Mouse (Mus musculus) thymus, postnatal 10 days (tissue): ENCODE measurements around the gene Tnrc6b.

Experiments
- DNase-seq, 2 experiments: peaks; one replicate each; pipeline ENCODE4 v3.0.0; 2021; ENCODE audit warnings: low spot score in 2 of 2

Gene Tnrc6b

GRCm38 (mm10) chr15:80710608-80711363 lies at the start of gene Tnrc6b:
TSS of gene Tnrc6b (plus strand) at chr15:80711313.
- peak; percentile 98 to 99 for DNase-seq

- no peak for DNase-seq
Measured at GRCm38 (mm10) chr15:80664444-80664843, 46.7 kb upstream of the Tnrc6b start.

GRCm38 (mm10) chr15:80671295-80672252 lies 39.5 kb upstream of the Tnrc6b start, which contains the start of gene Fam83f:
TSS of gene Fam83f (plus strand) at chr15:80671847.
- DNase-seq: no peak

GRCm38 (mm10) chr15:80672810-80673209 lies 38.3 kb upstream of the Tnrc6b start:
- no peak for DNase-seq

- DNase-seq: no peak
Measured at GRCm38 (mm10) chr15:80673337-80674095, 37.6 kb upstream of the Tnrc6b start.

GRCm38 (mm10) chr15:80674700-80675099 lies 36.4 kb upstream of the Tnrc6b start:
- no peak for DNase-seq

- DNase-seq: no peak
Measured at GRCm38 (mm10) chr15:80679515-80680215, 31.4 kb upstream of the Tnrc6b start.

- DNase-seq: no peak
Measured at GRCm38 (mm10) chr15:80680347-80681030, 30.6 kb upstream of the Tnrc6b start.

GRCm38 (mm10) chr15:80681466-80681881 lies 29.6 kb upstream of the Tnrc6b start:
- DNase-seq: peak; percentile 35 to 62

- DNase-seq: no peak
Measured at GRCm38 (mm10) chr15:80682343-80682742, 28.8 kb upstream of the Tnrc6b start.

GRCm38 (mm10) chr15:80683151-80683550 lies 28.0 kb upstream of the Tnrc6b start:
- no peak for DNase-seq

- DNase-seq: no peak
Measured at GRCm38 (mm10) chr15:80683990-80684389, 27.1 kb upstream of the Tnrc6b start.

- no peak for DNase-seq
Measured at GRCm38 (mm10) chr15:80684786-80685602, 26.1 kb upstream of the Tnrc6b start.

- DNase-seq: no peak
Measured at GRCm38 (mm10) chr15:80685603-80685895, 25.6 kb upstream of the Tnrc6b start.

- no peak for DNase-seq
Measured at GRCm38 (mm10) chr15:80688536-80688935, 22.6 kb upstream of the Tnrc6b start.

- DNase-seq: no peak
Measured at GRCm38 (mm10) chr15:80693492-80693891, 17.6 kb upstream of the Tnrc6b start.

GRCm38 (mm10) chr15:80694125-80694910 lies 16.8 kb upstream of the Tnrc6b start:
- DNase-seq: peak; percentile 66 to 88

- DNase-seq: peak; percentile 77 to 80
Measured at GRCm38 (mm10) chr15:80697564-80697963, 13.5 kb upstream of the Tnrc6b start.
